Mouse (Mus musculus): ENCODE measurements around the gene Vtn.

Gene Vtn

GRCm38 (mm10) chr11:78499004-78499403 is at the start of gene Vtn:
TSS of gene Vtn (plus strand) at chr11:78499091.
- CTCF ChIA-PET, result no interaction called here

DNA sequence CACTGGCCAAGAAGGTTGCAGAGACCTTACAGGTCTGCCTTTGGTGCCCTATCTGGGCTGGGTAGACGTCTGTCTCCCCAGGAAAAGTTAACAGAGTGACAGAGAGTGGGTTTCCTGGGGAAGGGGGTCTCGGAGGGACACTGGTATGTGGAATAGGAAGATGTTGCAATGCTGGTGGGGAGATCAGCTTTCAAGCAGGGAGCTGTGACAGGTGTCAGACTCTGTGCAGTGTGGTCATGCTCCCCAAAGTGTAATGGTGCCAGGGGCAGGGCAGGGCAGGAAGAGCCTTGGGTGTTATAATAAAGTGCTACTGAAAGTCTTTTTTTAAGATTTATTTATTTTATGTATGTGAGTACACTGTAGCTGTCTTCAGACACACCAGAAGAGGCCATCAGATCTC is 48.6 kb upstream of the Vtn start:
- CTCF ChIA-PET, result interaction anchor here (0.5 kb wide), 1 partner anchor 1134 kb away, joined by 14 read pairs; no protein-coding TSS in a partner anchor

- CTCF ChIA-PET, result interaction anchor here (1.0 kb wide), 1 partner anchor 37 kb away, joined by 4 read pairs; no protein-coding TSS in a partner anchor
Observed at GRCm38 (mm10) chr11:78453675-78454074, 45.2 kb upstream of the Vtn start.

DNA sequence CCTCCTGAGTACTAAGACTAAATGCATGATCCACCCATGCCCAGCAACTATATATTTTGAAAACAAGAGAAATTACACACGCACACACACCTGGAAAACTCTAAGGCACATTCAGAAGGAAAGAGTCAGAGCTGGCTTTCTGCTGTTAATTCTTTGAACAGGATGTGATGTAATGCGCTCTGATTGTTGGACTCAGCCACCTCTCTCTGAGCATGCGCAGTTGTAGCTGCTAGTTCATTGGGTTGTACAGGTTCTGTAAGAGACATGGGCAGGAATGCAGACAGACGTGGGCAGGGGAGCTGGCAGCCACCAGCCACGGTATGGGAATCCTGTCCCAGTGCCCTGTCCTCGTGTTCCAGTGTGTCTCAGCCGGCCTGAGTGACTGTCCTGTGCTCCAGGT is 44.6 kb upstream of the Vtn start:
- CTCF ChIA-PET, result interaction anchor here (0.8 to 1.0 kb wide), 2 partner anchors 19 to 37 kb away, joined by 3 to 4 read pairs; no protein-coding TSS in a partner anchor

DNA sequence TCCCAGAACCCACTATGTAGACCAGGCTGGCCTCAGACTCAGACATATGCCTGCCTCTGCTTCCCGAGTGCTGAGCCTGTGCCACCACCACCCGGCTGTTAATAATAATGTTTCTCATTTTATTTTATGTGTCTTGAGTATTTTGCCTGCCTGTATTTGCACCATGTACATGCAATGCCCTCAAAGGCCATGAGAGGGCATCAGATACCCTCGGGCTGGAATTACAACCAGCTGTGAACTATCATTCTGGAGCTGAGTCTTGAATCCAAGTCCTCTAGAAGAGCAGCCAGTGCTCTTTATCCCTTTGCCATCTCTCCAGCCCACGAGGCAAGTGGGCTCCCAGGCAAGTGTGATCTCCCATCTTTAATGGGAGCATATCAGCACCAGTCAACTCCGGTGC is 43.6 kb upstream of the Vtn start:
- CTCF ChIA-PET, result no interaction called here

GRCm38 (mm10) chr11:78458740-78459139 is 40.2 kb upstream of the Vtn start:
- CTCF ChIA-PET, result no interaction called here

DNA sequence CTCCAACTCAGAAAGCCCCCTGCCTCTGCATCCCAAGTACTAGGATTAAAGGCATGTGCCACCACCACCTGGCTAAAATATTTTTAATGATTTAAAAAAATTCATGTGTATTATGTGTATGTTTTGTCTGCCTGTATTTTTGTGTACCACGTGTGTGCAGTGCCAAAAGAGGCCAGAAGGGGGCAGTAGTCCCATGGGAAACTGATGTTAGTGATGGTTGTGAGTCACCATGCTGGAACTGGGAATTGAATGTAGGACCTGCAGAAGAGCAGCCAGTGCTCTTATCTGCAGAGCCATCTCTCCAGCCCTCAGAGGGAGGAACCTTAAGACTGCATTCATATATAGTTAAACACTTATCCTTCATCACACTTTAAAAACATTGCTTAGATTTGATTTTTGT is 37.0 kb upstream of the Vtn start:
- CTCF ChIA-PET, result no interaction called here

GRCm38 (mm10) chr11:78462669-78463068 is 36.2 kb upstream of the Vtn start:
- CTCF ChIA-PET, result no interaction called here

- CTCF ChIA-PET, result no interaction called here
Observed at GRCm38 (mm10) chr11:78463286-78464036, 35.4 kb upstream of the Vtn start.

GRCm38 (mm10) chr11:78465116-78465515 is 33.8 kb upstream of the Vtn start:
- CTCF ChIA-PET, result interaction anchor here (1.1 kb wide), 1 partner anchor 396 kb away, joined by 3 read pairs; no protein-coding TSS in a partner anchor

DNA sequence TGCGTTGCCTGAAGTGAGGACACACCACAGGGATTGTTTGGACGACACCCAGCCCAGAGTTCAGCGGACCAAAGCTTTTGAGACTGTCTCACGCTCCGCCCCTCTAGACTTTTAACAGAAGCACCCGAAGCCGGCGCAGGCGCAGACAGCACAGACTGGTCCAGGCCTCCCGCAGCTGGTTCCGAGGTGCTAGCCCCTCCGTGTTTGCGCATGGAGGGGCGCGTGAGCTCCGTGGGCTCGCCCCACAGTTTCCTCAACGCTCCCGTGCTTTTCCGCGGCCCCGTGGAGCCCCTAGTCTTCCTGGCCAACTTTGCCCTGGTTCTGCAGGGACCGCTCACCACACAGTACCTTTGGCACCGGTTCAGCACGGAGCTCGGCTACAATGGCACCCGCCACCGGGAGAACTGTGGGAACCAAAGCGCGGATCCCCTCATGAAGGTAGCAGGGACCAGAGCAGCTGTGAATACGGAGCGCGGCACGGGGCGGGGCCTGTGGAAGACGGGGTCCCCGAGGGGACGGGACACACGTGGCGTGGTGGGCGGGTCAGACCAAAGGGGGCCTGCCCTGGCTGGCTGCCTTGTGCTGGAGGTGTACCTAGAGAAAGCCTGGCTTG is 33.2 kb upstream of the Vtn start, which contains the start of gene Slc46a1:
Slc46a1 (plus strand) TSS at position 130 of the 613 bp plus-strand sequence.
- CTCF ChIA-PET, result interaction anchor here (1.1 kb wide), 1 partner anchor 395 kb away, joined by 3 read pairs; no protein-coding TSS in a partner anchor

- CTCF ChIA-PET, result interaction anchor here (1.1 kb wide), 1 partner anchor 395 kb away, joined by 3 read pairs; no protein-coding TSS in a partner anchor
Observed at GRCm38 (mm10) chr11:78466242-78466912, 32.5 kb upstream of the Vtn start.

DNA sequence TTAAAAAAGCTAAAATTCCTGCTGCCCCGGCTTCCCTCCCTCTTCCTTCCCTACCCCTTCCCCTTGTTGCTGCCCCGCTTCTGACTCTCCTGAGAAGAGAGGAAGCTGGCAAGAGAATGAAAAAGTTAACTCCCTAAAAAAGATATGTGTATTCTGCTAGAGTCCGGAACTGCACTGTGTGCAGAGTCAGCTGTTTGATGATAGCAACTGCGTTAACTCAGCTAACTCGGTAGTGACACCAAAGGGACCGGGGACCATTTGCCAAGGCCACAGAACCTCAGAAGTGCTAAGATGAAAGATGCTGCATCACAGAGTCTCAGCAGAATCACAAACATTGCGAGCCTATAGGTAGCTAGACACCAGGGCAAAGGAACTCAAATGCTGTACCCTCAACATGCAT is 31.4 kb upstream of the Vtn start:
- CTCF ChIA-PET, result interaction anchor here (0.6 kb wide), 1 partner anchor 62 kb away, joined by 3 read pairs; no protein-coding TSS in a partner anchor

DNA sequence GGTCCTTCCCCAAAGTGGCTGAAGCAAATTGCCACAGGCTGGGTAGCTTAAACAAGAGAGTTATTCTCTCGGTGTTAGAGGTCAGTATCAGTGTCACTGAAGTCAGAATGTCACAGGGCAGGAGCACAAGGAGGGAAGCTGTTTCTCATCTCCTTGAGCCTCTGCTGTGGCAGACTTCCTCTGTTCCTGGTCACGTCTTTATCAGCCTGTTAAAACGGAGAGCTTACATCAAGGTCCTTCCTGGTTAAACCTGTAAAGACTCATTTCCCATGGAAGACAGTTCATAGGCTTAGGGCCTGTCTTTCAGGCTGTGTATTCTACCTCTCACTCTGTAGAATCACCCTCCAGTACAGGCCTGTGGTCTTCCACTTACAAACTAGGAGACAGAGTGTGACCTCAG is 31.0 kb upstream of the Vtn start:
- CTCF ChIA-PET, result interaction anchor here (0.6 kb wide), 1 partner anchor 61 kb away, joined by 3 read pairs; no protein-coding TSS in a partner anchor

GRCm38 (mm10) chr11:78471326-78472103 is 27.4 kb upstream of the Vtn start:
- CTCF ChIA-PET, result interaction anchor here (0.6 kb wide), 1 partner anchor 1713 kb away, joined by 3 read pairs; no protein-coding TSS in a partner anchor

DNA sequence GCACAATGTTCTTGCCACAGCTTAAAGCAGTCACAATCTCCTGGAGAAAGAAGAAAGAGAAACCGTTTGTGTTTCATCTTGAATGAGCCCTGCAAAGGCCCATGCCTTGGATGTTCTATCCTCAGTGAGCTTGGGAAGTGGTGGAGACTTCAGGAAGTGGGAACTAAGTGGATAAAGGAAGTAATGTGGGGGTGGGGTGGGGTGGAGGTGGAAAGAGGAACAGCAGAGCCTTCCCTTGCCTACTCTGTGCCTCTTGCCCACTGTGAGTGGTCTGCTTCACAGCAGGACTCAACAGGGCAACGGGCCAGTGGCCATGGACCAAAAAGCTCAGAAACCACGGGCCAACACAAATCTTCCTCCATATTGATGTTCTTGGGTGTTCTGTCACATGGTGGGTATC is 23.6 kb upstream of the Vtn start:
- CTCF ChIA-PET, result interaction anchor here (0.6 kb wide), 1 partner anchor 1730 kb away, joined by 3 read pairs; no protein-coding TSS in a partner anchor

DNA sequence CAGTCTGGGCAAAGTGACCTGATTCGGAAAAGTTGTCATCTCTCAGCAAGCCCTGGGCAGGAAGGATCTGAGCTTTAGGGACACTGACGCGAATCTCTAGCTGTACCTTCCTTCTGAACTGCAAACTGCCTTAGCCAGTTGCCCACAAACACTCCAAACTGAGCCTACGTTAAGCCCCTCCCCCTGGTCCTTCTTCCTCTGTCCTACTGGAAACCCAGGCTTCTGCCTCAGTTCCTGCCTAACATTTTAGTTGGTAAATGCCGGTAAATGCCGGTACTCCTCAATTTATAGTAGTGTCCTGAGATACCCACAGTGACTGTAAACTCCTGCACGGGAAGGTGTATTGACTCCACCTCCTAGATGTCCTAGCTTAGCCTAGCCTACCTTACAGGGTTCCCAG is 15.3 kb upstream of the Vtn start:
- CTCF ChIA-PET, result no interaction called here

- CTCF ChIA-PET, result no interaction called here
Observed at GRCm38 (mm10) chr11:78488168-78488567, 10.7 kb upstream of the Vtn start.

DNA sequence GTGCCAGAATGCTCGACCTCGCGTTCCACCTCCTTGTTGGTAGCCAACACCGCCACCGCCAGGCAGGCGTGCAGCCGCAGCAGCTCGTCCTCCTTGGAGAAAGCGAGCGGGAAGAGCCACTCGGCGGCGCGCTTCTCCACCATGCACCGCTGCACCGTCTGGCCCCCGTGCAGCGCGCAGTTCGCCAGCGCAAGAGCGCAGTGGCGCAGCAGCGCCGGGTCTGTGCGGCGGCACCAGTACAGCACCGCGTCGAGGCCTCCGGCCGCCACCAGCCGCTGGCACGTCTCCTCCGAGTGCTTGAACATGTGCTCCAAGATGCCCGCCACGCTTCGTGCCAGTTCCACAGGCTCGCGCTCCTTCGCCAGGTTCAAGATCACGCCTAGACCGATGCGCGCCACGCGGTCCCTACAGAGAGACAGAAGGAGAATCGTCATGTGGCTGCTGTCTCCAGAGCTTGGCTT is 8.1 kb upstream of the Vtn start:
- CTCF ChIA-PET, result no interaction called here

- CTCF ChIA-PET, result interaction anchor here (1.6 kb wide), 1 partner anchor 40 kb away, joined by 6 read pairs; no protein-coding TSS in a partner anchor
Observed at GRCm38 (mm10) chr11:78495904-78496303, 3.0 kb upstream of the Vtn start.

DNA sequence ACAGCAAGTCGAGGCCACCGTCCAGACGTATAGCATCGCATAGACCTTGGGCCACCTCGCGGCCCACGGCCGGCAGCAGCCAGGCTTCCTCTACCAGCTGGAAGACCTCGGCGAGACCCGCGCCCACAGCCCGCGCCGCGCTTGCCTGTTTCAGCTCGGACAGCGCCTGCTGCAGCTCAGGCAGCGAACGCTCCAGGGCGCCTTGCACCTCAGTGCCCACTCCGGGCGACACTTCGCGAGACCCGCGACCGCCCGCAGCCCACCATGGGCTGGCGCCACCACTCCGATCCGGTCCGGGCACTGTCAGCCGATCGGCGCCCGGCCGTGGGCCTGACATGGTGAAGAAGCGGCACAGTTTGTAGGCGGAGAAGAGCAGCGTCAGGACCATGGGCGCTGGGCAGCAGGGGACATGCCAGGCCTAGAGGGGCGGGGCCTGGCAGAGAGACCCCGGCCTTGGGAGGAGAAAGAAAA is 1.8 kb upstream of the Vtn start:
- CTCF ChIA-PET, result interaction anchor here (1.6 kb wide), 1 partner anchor 38 kb away, joined by 6 read pairs; no protein-coding TSS in a partner anchor

Measured in spleen, embryonic (tissue).